Mouse (Mus musculus): ENCODE data around the gene Ggnbp2.
"Not testable (repeated sequence)": the region's sequence is repeated elsewhere in the genome, so short reads cannot be mapped to it uniquely, and the experiment has no call there.

Gene Ggnbp2

GRCm38 (mm10) chr11:84879772-84880464 lies 9.3 kb upstream of the Ggnbp2 start, which contains the start of the genes Myo19 and Pigw:
Myo19 (plus strand) TSS chr11:84880148.
Pigw (minus strand) TSS chr11:84880285.
- peak; percentile 77 for DNase-seq (ENCODE audit: low read depth, low spot score)

- peak; percentile 44 for DNase-seq (ENCODE audit: low read depth, low spot score)
Measured at GRCm38 (mm10) chr11:84879007-84879771, 8.6 kb upstream of the Ggnbp2 start.

GRCm38 (mm10) chr11:84876020-84876419 lies 5.4 kb upstream of the Ggnbp2 start:
- DNase-seq (ENCODE audit: low read depth, low spot score) = not testable (repeated sequence)

- peak; percentile 28 for DNase-seq (ENCODE audit: low read depth, low spot score)
Measured at GRCm38 (mm10) chr11:84873042-84873833, 2.6 kb upstream of the Ggnbp2 start.

- peak; percentile 15 for DNase-seq (ENCODE audit: low read depth, low spot score)
Measured at GRCm38 (mm10) chr11:84871548-84872069, 992 bp upstream of the Ggnbp2 start.

GRCm38 (mm10) chr11:84871046-84871445 lies 429 bp upstream of the Ggnbp2 start:
- DNase-seq (ENCODE audit: low read depth, low spot score) = peak; percentile 58

- DNase-seq (ENCODE audit: low read depth, low spot score) = peak; percentile 93
Measured at GRCm38 (mm10) chr11:84869537-84870232, 932 bp downstream of the Ggnbp2 start.

- DNase-seq (ENCODE audit: low read depth, low spot score) = no peak
Measured at GRCm38 (mm10) chr11:84868786-84869259, 1.8 kb downstream of the Ggnbp2 start.

- DNase-seq (ENCODE audit: low read depth, low spot score) = no peak
Measured at GRCm38 (mm10) chr11:84867586-84867985, 3.0 kb downstream of the Ggnbp2 start.

- no peak for DNase-seq (ENCODE audit: low read depth, low spot score)
Measured at GRCm38 (mm10) chr11:84865268-84865667, 5.3 kb downstream of the Ggnbp2 start.

- no peak for DNase-seq (ENCODE audit: low read depth, low spot score)
Measured at GRCm38 (mm10) chr11:84855285-84855684, 15.3 kb downstream of the Ggnbp2 start.

GRCm38 (mm10) chr11:84847475-84848090 lies 23.0 kb downstream of the Ggnbp2 start:
- peak; percentile 66 for DNase-seq (ENCODE audit: low read depth, low spot score)

- DNase-seq (ENCODE audit: low read depth, low spot score) = peak; percentile 22
Measured at GRCm38 (mm10) chr11:84846741-84847474, 23.7 kb downstream of the Ggnbp2 start.

- no peak for DNase-seq (ENCODE audit: low read depth, low spot score)
Measured at GRCm38 (mm10) chr11:84839330-84839729, 31.3 kb downstream of the Ggnbp2 start.

- not testable (repeated sequence) for DNase-seq (ENCODE audit: low read depth, low spot score)
Measured at GRCm38 (mm10) chr11:84829495-84829894, 41.1 kb downstream of the Ggnbp2 start.

GRCm38 (mm10) chr11:84828516-84829399 lies 41.9 kb downstream of the Ggnbp2 start, which contains the start of gene Dhrs11:
Dhrs11 (minus strand) TSS chr11:84828994.
- peak; percentile 86 for DNase-seq (ENCODE audit: low read depth, low spot score)

- DNase-seq (ENCODE audit: low read depth, low spot score) = no peak
Measured at GRCm38 (mm10) chr11:84827901-84828503, 42.6 kb downstream of the Ggnbp2 start.

- no peak for DNase-seq (ENCODE audit: low read depth, low spot score)
Measured at GRCm38 (mm10) chr11:84827492-84827891, 43.1 kb downstream of the Ggnbp2 start.
